Mouse (Mus musculus) bone marrow macrophage, adult 2 months (primary cell): Measurements from ENCODE around the gene Slc6a11. TPM values are rescaled to one million over a fixed set of nuclear protein-coding genes. Genes with fewer than 3 reads are reported as not detected.

Experiments used
- H3K27ac ChIP-seq: 2 replicates; pipeline ENCODE4 v1.5.1; 2012; ENCODE audit warnings: low read depth, low read length; ENCODE audit not compliant: insufficient read depth
- H3K4me1 ChIP-seq: 2 replicates; pipeline ENCODE4 v1.6.1; 2012; ENCODE audit warnings: low read length; ENCODE audit not compliant: control insufficient read depth, insufficient read depth
- H3K4me3 ChIP-seq: 2 replicates; pipeline ENCODE4 v1.5.1; 2012; ENCODE audit warnings: mild to moderate bottlenecking, low read length, moderate library complexity; ENCODE audit not compliant: insufficient read depth
- CTCF ChIP-seq: IDR thresholded peaks from 2 replicates; pipeline ENCODE4 v1.5.1; 2012; ENCODE audit warnings: low read depth, mild to moderate bottlenecking, low read length, moderate library complexity
- POLR2A ChIP-seq: IDR thresholded peaks from 2 replicates; pipeline ENCODE4 v1.6.1; 2012; ENCODE audit warnings: mild to moderate bottlenecking, low read depth, low read length, borderline replicate concordance
- polyA plus RNA-seq: library from polyadenylated mRNA; stranded (reverse); fragments of >200 nt; gene quantifications from 2 replicates; pipeline ENCODE4 v1.2.4, GENCODE M21; 2012; ENCODE audit not compliant: missing spikeins, insufficient read depth, insufficient read length

Gene Slc6a11
- polyA plus RNA-seq, 1 experiment: not detected

DNA sequence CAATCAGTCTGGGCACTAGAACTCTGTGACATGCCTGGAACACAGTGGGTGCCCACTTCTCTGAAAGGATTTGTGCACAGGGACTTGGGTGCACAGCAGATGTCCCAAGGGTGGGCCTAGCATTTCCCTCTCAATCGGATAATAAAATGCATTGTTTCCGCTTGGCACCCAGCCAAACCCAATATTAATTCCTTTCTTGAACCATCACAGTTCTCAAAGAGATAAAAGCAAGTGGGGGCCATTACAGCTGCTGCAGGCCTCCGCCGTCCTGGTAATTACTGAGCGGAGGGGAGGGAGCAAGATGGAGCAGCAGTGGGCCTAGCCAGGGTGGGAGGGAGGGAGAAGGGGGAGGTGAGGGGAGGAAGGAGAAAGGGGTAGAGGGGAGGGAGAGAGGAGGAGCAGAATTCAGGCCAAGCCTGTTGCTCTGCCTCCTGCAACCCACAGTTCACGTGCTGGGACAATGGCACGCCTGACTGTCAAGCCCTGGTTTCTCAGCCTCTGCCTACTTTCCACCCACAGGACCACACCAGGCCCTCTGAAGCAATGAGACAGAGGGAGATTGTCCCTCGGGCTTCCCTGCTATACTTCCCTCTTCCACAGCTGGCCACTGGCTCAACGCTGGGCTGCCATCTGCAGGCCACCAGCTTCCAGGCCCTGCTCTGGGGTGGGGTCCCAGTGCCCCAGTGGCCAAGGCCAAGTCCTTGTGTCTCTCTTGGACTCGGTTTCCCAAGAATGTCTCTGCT, 166.4 kb downstream of the Slc6a11 start:
- H3K4me1 ChIP-seq: peaks cover 11% of the 10 kb centered on the region
- TF ChIP-seq POLR2A: no peak
- TF ChIP-seq CTCF: no peak
- no peak overlapping the region for H3K27ac ChIP-seq
- H3K4me3 ChIP-seq: no peak overlapping the region

Other genes starting within 250 kb of the Slc6a11 start
- not detected in 2 replicates for gene Atp2b2, start 88.6 kb upstream of the Slc6a11 start, polyA plus RNA-seq
- 0.19 TPM in 1 of 2 replicates, not detected in the other for gene Slc6a1, start 151.4 kb downstream of the Slc6a11 start, polyA plus RNA-seq